Mouse (Mus musculus) small intestine, adult 2 months (tissue): ENCODE measurements around the gene Odc1. TPM values are rescaled to one million over a fixed set of nuclear protein-coding genes. Genes with fewer than 3 reads are reported as not detected.

Source experiments
- H3K27ac ChIP-seq: fragments of 200-500 bp; 2 replicates; pipeline ENCODE4 v1.5.1; 2012; ENCODE audit warnings: low read depth, low read length, control low read depth, inconsistent platforms; ENCODE audit not compliant: insufficient read depth
- H3K27me3 ChIP-seq: fragments of 200-500 bp; 2 replicates; pipeline ENCODE4 v1.6.1; 2012; ENCODE audit warnings: mild to moderate bottlenecking, moderate library complexity, low read length, inconsistent platforms; ENCODE audit not compliant: control insufficient read depth, insufficient read depth
- H3K36me3 ChIP-seq: fragments of 200-500 bp; 2 replicates; pipeline ENCODE4 v1.6.1; 2012; ENCODE audit warnings: mild to moderate bottlenecking, low read length, control low read depth, inconsistent platforms; ENCODE audit not compliant: control insufficient read depth, insufficient read depth
- H3K4me1 ChIP-seq: fragments of 200-500 bp; 2 replicates; pipeline ENCODE4 v1.6.1; 2012; ENCODE audit warnings: low read length, inconsistent platforms, mixed read lengths; ENCODE audit not compliant: control insufficient read depth, insufficient read depth, insufficient read length
- H3K4me3 ChIP-seq: fragments of 200-500 bp; 2 replicates; pipeline ENCODE4 v1.5.1; 2012; ENCODE audit warnings: low read depth, mild to moderate bottlenecking, control low read depth, inconsistent platforms, low read length, moderate library complexity
- CTCF ChIP-seq: fragments of 200-500 bp; IDR thresholded peaks from 2 replicates; pipeline ENCODE4 v1.5.1; 2012; ENCODE audit warnings: low read depth, mild to moderate bottlenecking, control low read depth, inconsistent platforms, low read length, moderate library complexity, mixed read lengths; ENCODE audit not compliant: insufficient replicate concordance, insufficient read length; ENCODE audit errors: extremely low read depth
- POLR2A ChIP-seq: fragments of 200-500 bp; IDR thresholded peaks from 2 replicates; pipeline ENCODE4 v1.6.1; 2012; ENCODE audit warnings: low read depth, mild to moderate bottlenecking, control low read depth, inconsistent platforms, low read length, moderate library complexity
- WGBS: fragments of 180-500 bp; shearing (Covaris S2); methylation state at CpG from one replicate; pipeline ENCODE4 v1.1.7; 2018; 5-methylcytosine and 5-hydroxymethylcytosine counted together
- polyA plus RNA-seq: library from polyadenylated mRNA; depleted of rRNA; stranded (reverse); fragments of >200 nt; gene quantifications from 2 replicates; pipeline ENCODE4 v1.2.3, GENCODE M21; 2012

The Odc1 gene
- polyA plus RNA-seq, 1 experiment, result 113 TPM

DNA sequence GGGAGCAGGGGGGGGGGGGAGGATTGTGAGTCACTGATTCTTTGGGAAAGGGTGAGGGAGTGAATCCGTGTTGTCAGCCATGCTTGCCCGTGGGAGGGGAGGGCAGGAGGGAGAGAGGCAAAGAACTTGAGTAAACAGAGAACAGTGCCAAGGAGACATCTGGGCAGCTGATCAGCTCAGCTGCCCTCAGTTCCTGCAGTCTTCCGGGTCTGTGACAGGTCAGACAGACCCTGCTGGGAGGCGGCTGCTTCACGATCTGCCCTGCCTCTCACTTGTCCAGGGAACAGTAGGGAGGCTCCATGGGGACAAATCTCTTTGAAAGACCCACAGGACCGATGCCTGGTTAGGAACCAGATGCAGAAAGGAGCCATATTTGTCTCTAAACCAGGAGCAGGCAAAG is 31.4 kb downstream of the Odc1 start:
- Histone ChIP-seq H3K4me1 (peaks cover 10% of the 10 kb centered on the region), H3K36me3 (no peaks in the 10 kb centered on the region), H3K27me3 (no peaks in the 10 kb centered on the region), H3K27ac (no peak overlapping the region), H3K4me3 (no peak overlapping the region)
- WGBS, result 4% methylated on average over 6 of the region's 6 CpGs
- TF ChIP-seq POLR2A, result no peak
- TF ChIP-seq CTCF, result no peak

DNA sequence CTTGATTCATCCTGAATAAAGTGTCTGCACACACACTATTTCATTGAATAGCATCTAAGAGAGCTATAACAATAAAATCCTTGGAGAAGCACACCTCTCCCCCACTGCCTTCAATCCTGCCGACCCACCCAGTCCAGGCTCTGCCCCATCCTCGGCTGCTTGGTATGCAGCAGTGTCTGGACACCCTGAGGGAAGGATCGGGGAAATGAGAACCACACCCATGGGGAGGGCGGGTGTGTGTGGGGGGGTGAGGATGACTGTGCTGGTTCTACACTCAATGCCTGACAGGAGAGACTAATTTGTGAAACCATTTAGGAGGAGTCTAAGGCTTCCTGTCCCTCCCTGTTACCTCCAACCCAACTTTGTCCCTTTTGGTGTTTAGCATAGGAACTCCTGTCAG is 34.0 kb downstream of the Odc1 start:
- no peak for TF ChIP-seq POLR2A
- TF ChIP-seq CTCF, result no peak
- no peaks in the 10 kb centered on the region for H3K27me3 ChIP-seq
- no peak overlapping the region for H3K27ac ChIP-seq
- 22% methylated on average over 4 of the region's 4 CpGs for WGBS
- no peak overlapping the region for H3K4me3 ChIP-seq
- H3K36me3 ChIP-seq, result no peaks in the 10 kb centered on the region
- H3K4me1 ChIP-seq, result peaks cover 10% of the 10 kb centered on the region

- Histone ChIP-seq H3K4me3 (no peak overlapping the region), H3K27ac (no peak overlapping the region), H3K4me1 (peaks cover 5% of the 10 kb centered on the region; the same call in 1 of the 2 replicates), H3K27me3 (no peaks in the 10 kb centered on the region), H3K36me3 (no peaks in the 10 kb centered on the region)
- TF ChIP-seq POLR2A (no peak), CTCF (no peak)
- WGBS, result 79% methylated on average over 6 of the region's 6 CpGs
Measured at GRCm38 (mm10) chr12:17581001-17581400, 36.4 kb downstream of the Odc1 start.

- TF ChIP-seq POLR2A (no peak), CTCF (no peak)
- H3K4me1 ChIP-seq, result no peaks in the 10 kb centered on the region
- no peaks in the 10 kb centered on the region for H3K27me3 ChIP-seq
- H3K36me3 ChIP-seq, result no peaks in the 10 kb centered on the region
- 97% methylated on average over 4 of the region's 4 CpGs for WGBS
- no peak overlapping the region for H3K27ac ChIP-seq
- H3K4me3 ChIP-seq, result no peak overlapping the region
Measured at GRCm38 (mm10) chr12:17582406-17582805, 37.8 kb downstream of the Odc1 start.

DNA sequence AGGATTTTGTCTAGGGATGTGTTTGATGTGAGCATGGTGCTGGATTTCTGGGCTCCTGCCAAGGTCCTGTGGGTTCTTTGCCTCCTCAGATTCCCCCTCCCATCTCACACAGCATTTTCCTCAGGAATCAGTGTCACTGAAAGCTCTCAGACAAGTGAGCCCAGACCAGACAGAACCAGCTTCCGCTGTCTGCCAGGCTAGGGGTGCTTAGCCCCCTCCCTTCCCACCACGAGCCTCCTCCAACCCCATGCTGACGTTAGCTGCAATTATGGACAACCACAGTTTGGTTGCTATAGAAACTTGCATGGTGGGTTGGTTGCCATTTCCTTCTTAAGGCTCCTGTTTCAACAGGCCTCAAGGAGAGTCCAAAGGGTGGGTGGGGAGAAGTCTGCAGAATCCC is 39.3 kb downstream of the Odc1 start:
- Histone ChIP-seq H3K36me3 (no peaks in the 10 kb centered on the region), H3K4me3 (no peak overlapping the region), H3K4me1 (no peaks in the 10 kb centered on the region), H3K27ac (no peak overlapping the region), H3K27me3 (no peaks in the 10 kb centered on the region)
- WGBS, result 51% methylated on average over 3 of the region's 3 CpGs
- TF ChIP-seq CTCF, result no peak
- no peak for TF ChIP-seq POLR2A

DNA sequence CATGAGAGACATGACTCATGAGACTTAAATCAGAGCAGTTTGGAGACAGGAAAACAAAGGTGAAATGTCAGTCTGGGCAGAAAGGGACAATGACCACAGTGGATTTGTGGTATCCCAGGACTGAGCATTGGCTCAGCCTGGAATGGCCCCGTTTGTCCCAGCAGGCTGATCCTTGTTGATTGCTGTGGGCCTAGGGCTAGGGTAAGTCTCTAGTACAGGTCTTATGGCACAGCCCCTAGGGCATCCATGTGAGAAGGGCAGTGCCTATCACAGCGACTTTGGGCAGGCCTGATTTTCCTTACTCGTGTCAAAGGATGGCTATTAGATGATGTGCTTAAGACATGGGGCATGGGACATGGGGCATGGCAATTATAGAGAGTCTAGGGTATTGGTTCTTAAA is 41.4 kb downstream of the Odc1 start:
- no peak for TF ChIP-seq CTCF
- TF ChIP-seq POLR2A, result no peak
- no peaks in the 10 kb centered on the region for H3K36me3 ChIP-seq
- 82% methylated on average over 3 of the region's 3 CpGs for WGBS
- no peak overlapping the region for H3K4me3 ChIP-seq
- no peaks in the 10 kb centered on the region for H3K27me3 ChIP-seq
- H3K27ac ChIP-seq, result no peak overlapping the region
- no peaks in the 10 kb centered on the region for H3K4me1 ChIP-seq

- Histone ChIP-seq H3K36me3 (no peaks in the 10 kb centered on the region), H3K27me3 (no peaks in the 10 kb centered on the region), H3K27ac (no peak overlapping the region), H3K4me3 (no peak overlapping the region), H3K4me1 (no peaks in the 10 kb centered on the region)
- WGBS, result 86% methylated on average over 3 of the region's 3 CpGs
- no peak for TF ChIP-seq CTCF
- no peak for TF ChIP-seq POLR2A
Measured at GRCm38 (mm10) chr12:17588436-17588835, 43.8 kb downstream of the Odc1 start.

DNA sequence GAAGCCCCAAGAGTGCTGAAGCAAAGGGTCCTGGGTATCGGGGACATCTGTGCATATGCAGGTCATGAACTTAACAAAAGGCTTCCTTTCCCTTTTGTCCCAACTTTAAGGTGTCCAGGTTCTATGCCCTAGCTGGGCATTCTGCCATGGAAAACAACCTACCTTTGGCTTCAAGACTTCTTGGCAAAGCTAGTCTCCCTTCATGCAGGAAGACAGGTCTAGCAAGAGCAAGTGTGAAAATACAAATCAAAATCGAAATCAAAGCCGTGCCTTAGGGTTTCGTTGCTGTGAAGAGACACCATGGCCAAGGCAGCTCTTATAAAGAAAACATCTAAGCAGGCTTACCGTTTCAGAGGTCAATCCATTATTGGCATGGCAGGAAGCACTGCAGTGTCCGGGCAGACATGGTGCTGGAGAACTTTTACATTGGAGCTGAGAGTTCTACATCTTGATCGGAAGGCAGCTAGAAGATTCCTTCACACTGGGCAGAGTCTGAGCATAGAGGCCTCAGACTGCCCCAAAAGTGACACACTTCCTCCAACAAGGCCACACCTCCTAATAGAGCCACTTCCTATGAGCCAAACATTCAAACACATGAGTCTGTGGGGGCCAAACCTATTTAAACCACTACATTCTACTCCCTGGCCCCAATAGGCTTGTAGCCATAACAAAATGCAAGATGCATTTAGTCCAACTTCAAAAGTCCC is 44.5 kb downstream of the Odc1 start:
- TF ChIP-seq CTCF, result no peak
- TF ChIP-seq POLR2A, result no peak
- WGBS, result 80% methylated on average over 7 of the region's 7 CpGs
- Histone ChIP-seq H3K36me3 (no peaks in the 10 kb centered on the region), H3K27ac (no peak overlapping the region), H3K27me3 (no peaks in the 10 kb centered on the region), H3K4me1 (no peaks in the 10 kb centered on the region), H3K4me3 (no peak overlapping the region)
